Mouse (Mus musculus): ENCODE measurements around the gene Ldb2.

DNA sequence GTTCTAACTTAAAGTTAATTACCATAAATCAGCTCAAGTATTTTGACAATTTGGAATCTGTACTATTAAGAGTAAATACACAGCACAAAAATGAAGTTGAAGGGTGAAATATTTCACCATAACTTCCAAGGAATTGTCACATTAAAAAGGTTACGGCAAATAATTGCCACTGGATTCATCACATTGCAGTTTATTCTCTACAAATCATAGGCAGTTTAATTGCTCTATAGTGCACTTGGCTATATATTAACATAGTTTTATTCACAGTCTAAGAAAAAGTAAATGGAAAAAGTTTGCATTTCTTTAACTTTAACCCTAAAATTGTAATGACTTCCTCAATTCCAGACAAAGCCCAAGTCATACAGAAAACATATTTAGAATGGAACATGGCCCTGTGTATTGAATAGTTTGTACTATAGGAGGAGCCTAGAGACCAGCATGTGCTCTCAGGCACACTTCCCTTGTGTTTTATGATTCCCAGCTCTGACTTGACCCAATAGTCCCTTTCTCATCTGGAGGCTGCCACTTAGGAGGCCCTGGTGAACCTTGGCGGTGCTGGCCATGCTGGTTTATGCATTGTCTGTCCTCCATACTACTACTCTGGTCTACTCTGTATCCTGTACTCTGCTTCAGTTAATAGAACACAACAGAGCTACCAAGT, 255.9 kb downstream of the Ldb2 start:
- TF ChIP-seq POLR2A (IDR thresholded peaks at IDR 0.05; ENCODE audit: insufficient read depth, low read length) (no peak), CTCF (IDR thresholded peaks at IDR 0.05; ENCODE audit: low read depth, low read length) (no peak)

Data from ES-Bruce4 (cell line).